Mouse (Mus musculus): ENCODE results near the gene Ankrd33. TPM values are rescaled to one million over a fixed set of nuclear protein-coding genes. Genes with fewer than 3 reads are reported as not detected.

Gene Ankrd33
- polyA plus RNA-seq (2014; fragmentation: Illumina TruSeq; extraction: RNeasy Lipid Tissue Mini Kit (QIAGEN cat#74804); ENCODE audit: low read depth, low replicate concordance), result not detected

GRCm38 (mm10) chr15:101115511-101116110 lies at the start of gene Ankrd33:
Gene Ankrd33, plus strand, starts transcription at chr15:101115755.

GRCm38 (mm10) chr15:101077813-101078730 lies 37.5 kb upstream of the Ankrd33 start, which contains the start of gene Fignl2:
Gene Fignl2, minus strand, starts transcription at chr15:101078567.

GRCm38 (mm10) chr15:101128181-101129089 lies 12.9 kb downstream of the Ankrd33 start, which contains the start of gene Acvrl1:
Gene Acvrl1, plus strand, starts transcription at chr15:101128522.

Other genes starting within 250 kb of the Ankrd33 start
- 0.13 TPM for gene Scn8a, start 245.9 kb upstream of the Ankrd33 start, polyA plus RNA-seq (2014; fragmentation: Illumina TruSeq; extraction: RNeasy Lipid Tissue Mini Kit (QIAGEN cat#74804); ENCODE audit: low read depth, low replicate concordance)
- gene Gm47841, start 68.4 kb upstream of the Ankrd33 start, polyA plus RNA-seq (2014; fragmentation: Illumina TruSeq; extraction: RNeasy Lipid Tissue Mini Kit (QIAGEN cat#74804); ENCODE audit: low read depth, low replicate concordance), result not detected
- gene Fignl2, start 37.2 kb upstream of the Ankrd33 start, polyA plus RNA-seq (2014; fragmentation: Illumina TruSeq; extraction: RNeasy Lipid Tissue Mini Kit (QIAGEN cat#74804); ENCODE audit: low read depth, low replicate concordance), result 0.47 TPM
- 1.5 TPM for gene Acvrl1, start 12.8 kb downstream of the Ankrd33 start, polyA plus RNA-seq (2014; fragmentation: Illumina TruSeq; extraction: RNeasy Lipid Tissue Mini Kit (QIAGEN cat#74804); ENCODE audit: low read depth, low replicate concordance)
- gene Acvr1b, start 58.3 kb downstream of the Ankrd33 start, polyA plus RNA-seq (2014; fragmentation: Illumina TruSeq; extraction: RNeasy Lipid Tissue Mini Kit (QIAGEN cat#74804); ENCODE audit: low read depth, low replicate concordance), result 38.2 TPM
- not detected for gene Grasp, start 108.4 kb downstream of the Ankrd33 start, polyA plus RNA-seq (2014; fragmentation: Illumina TruSeq; extraction: RNeasy Lipid Tissue Mini Kit (QIAGEN cat#74804); ENCODE audit: low read depth, low replicate concordance)
- 5.3 TPM for gene Nr4a1, start 138.5 kb downstream of the Ankrd33 start, polyA plus RNA-seq (2014; fragmentation: Illumina TruSeq; extraction: RNeasy Lipid Tissue Mini Kit (QIAGEN cat#74804); ENCODE audit: low read depth, low replicate concordance)
- not detected for gene Atg101, start 168.5 kb downstream of the Ankrd33 start, polyA plus RNA-seq (2014; fragmentation: Illumina TruSeq; extraction: RNeasy Lipid Tissue Mini Kit (QIAGEN cat#74804); ENCODE audit: low read depth, low replicate concordance)
- not detected for gene 6030408B16Rik, start 177.5 kb downstream of the Ankrd33 start, polyA plus RNA-seq (2014; fragmentation: Illumina TruSeq; extraction: RNeasy Lipid Tissue Mini Kit (QIAGEN cat#74804); ENCODE audit: low read depth, low replicate concordance)

Data from sigmoid colon, adult 10 weeks (tissue).